Mouse (Mus musculus): ENCODE results near the gene Tmcc2. TPM values are rescaled to one million over a fixed set of nuclear protein-coding genes. Genes with fewer than 3 reads are reported as not detected.

Gene Tmcc2
- total and polyA plus RNA-seq, 3 experiments = 6.7 to 99.6 (median 14.9) TPM

DNA sequence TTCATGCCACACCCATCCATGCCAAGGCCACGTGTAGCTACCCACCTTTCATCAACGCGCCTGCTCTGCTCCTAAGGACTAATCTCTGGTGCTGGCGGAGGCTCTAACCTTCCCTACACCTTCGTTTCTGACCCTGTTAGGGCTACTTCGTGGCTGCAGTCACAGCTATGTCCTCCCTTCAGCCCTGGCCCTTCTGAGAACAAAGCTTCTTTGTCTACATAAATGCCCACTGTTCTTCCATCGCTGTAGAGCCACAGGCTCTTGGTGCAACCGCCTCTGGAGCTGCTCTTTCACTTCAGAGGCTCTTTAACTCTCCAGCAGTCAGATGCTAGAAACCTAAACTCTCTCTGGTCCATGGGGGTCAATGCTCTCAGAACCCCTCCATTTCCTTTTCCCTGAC, 24.8 kb downstream of the Tmcc2 start:
- DNase-seq (ENCODE audit: low spot score) (no peak), ATAC-seq (ENCODE audit: extremely low read depth, insufficient number of reproducible peaks, low FRiP score, poor library complexity, severe bottlenecking) (no peak)
- H3K4me3 ChIP-seq (ENCODE audit: low read depth, low read length) = peak overlapping the region; percentile 20; the same call in 1 of the 2 replicates
- H3K4me1 ChIP-seq (ENCODE audit: insufficient read depth, low read depth, low read length) = peaks cover 70% of the 10 kb centered on the region
- no peaks in the 10 kb centered on the region for H3K9me3 ChIP-seq (replicated peaks)
- peaks cover 73% of the 10 kb centered on the region for H3K36me3 ChIP-seq (replicated peaks)
- no peaks in the 10 kb centered on the region for H3K27me3 ChIP-seq (ENCODE audit: insufficient read depth, low read length)
- TF ChIP-seq TAL1 (conservative IDR thresholded peaks at IDR 0.05; ENCODE audit: low read depth, low read length) (no peak), CTCF (IDR thresholded peaks at IDR 0.05; ENCODE audit: low read depth, low read length) (no peak), GATA1 (IDR thresholded peaks at IDR 0.05; ENCODE audit: borderline replicate concordance, low read length) (no peak), POLR2AphosphoS5 (IDR thresholded peaks at IDR 0.05; ENCODE audit: insufficient replicate concordance, low read depth, low read length) (no peak), GATA2 (IDR thresholded peaks at IDR 0.05; ENCODE audit: borderline replicate concordance, low read depth, low read length) (no peak)

DNA sequence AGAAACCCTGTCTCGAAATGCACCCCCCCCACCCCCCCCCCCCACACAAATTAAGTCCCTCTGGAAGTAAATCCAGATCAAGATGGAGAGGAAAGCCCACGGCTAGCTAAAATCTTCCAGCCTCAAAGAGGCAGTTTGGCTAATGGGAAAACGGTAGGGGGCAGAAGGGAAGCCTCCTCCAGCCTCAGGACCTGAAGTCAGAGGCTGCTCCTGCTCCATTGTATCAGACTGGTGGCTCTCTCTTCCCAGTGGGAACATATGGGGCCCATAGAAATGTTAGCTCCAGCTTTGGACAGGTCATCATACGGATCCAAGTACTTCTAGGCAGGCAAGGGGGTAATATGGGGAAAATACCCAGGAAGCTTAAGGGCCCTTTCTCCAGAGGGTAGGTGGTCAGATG, 25.4 kb downstream of the Tmcc2 start:
- Histone ChIP-seq H3K4me1 (ENCODE audit: insufficient read depth, low read depth, low read length) (peaks cover 64% of the 10 kb centered on the region), H3K27me3 (ENCODE audit: insufficient read depth, low read length) (no peaks in the 10 kb centered on the region), H3K9me3 (replicated peaks) (no peaks in the 10 kb centered on the region), H3K4me3 (ENCODE audit: low read depth, low read length) (no peak overlapping the region), H3K36me3 (replicated peaks) (peaks cover 76% of the 10 kb centered on the region)
- DNase-seq (ENCODE audit: low spot score) (no peak), ATAC-seq (ENCODE audit: extremely low read depth, insufficient number of reproducible peaks, low FRiP score, poor library complexity, severe bottlenecking) (no peak)
- no peak for TF ChIP-seq CTCF (IDR thresholded peaks at IDR 0.05; ENCODE audit: low read depth, low read length)
- no peak for TF ChIP-seq GATA1 (IDR thresholded peaks at IDR 0.05; ENCODE audit: borderline replicate concordance, low read length)
- no peak for TF ChIP-seq GATA2 (IDR thresholded peaks at IDR 0.05; ENCODE audit: borderline replicate concordance, low read depth, low read length)

DNA sequence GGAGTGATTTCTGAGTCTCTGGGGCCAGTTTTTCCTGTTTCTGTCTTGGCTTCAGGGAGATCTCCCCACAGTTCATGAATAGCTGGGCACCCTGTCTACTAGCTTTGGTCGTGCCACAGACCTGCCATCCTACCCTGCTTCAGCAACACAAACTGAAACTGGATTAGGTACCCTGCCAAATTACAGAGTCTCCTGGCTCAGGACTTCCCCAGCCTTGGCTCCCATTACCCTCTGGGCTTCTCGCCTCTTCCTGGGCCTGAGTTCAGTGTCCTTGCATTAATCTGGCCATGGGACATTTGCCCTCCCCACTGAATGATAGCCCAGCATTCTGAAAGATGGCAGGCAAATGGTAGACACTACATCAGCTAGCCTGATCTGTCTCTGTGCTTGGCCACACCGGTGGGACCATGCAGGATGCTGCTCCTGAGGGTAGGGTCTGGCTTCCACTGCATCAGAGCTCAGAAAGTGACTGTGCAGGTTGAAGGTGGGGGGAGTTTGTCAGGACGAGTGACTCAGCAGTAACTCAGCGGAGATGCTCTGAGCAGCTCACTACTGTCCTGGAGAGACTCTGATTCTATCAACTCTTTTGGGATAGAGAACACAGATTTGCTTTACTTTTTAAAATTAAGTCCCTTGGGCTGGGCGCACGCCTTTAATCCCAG, 26.1 kb downstream of the Tmcc2 start:
- DNase-seq (ENCODE audit: low spot score) = no peak
- TF ChIP-seq TAL1 (conservative IDR thresholded peaks at IDR 0.05; ENCODE audit: low read depth, low read length) (no peak), POLR2AphosphoS5 (IDR thresholded peaks at IDR 0.05; ENCODE audit: insufficient replicate concordance, low read depth, low read length) (no peak), GATA2 (IDR thresholded peaks at IDR 0.05; ENCODE audit: borderline replicate concordance, low read depth, low read length) (no peak), CTCF (IDR thresholded peaks at IDR 0.05; ENCODE audit: low read depth, low read length) (no peak), GATA1 (IDR thresholded peaks at IDR 0.05; ENCODE audit: borderline replicate concordance, low read length) (no peak)
- ATAC-seq (ENCODE audit: extremely low read depth, insufficient number of reproducible peaks, low FRiP score, poor library complexity, severe bottlenecking) = no peak
- peaks cover 58% of the 10 kb centered on the region for H3K4me1 ChIP-seq (ENCODE audit: insufficient read depth, low read depth, low read length)
- H3K36me3 ChIP-seq (replicated peaks) = peaks cover 76% of the 10 kb centered on the region
- H3K4me3 ChIP-seq (ENCODE audit: low read depth, low read length) = no peak overlapping the region
- H3K9me3 ChIP-seq (replicated peaks) = no peaks in the 10 kb centered on the region
- H3K27me3 ChIP-seq (ENCODE audit: insufficient read depth, low read length) = no peaks in the 10 kb centered on the region

DNA sequence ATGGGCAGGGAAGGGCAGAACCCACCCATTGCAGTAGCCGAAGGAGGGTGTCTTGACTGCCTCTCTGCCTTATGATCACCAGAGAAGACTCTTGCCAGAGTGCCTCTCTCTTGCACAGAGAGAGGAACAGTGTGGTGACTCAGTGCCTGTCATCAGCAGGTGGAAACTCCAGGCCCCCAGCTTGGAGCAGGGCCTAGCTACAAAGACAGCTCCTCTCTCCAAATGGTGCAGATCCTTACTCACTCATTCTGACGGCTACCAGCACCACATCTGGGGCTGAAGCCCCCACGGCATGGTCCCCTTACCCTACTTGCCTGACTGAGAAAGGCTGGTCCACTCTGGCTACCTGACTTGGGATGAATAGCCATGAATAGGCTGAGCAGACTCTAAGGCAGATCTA, 26.7 kb downstream of the Tmcc2 start:
- TF ChIP-seq GATA2 (IDR thresholded peaks at IDR 0.05; ENCODE audit: borderline replicate concordance, low read depth, low read length) = no peak
- no peak for TF ChIP-seq CTCF (IDR thresholded peaks at IDR 0.05; ENCODE audit: low read depth, low read length)
- no peak for TF ChIP-seq TAL1 (conservative IDR thresholded peaks at IDR 0.05; ENCODE audit: low read depth, low read length)
- Histone ChIP-seq H3K4me3 (ENCODE audit: low read depth, low read length) (no peak overlapping the region), H3K4me1 (ENCODE audit: insufficient read depth, low read depth, low read length) (peaks cover 52% of the 10 kb centered on the region)

DNA sequence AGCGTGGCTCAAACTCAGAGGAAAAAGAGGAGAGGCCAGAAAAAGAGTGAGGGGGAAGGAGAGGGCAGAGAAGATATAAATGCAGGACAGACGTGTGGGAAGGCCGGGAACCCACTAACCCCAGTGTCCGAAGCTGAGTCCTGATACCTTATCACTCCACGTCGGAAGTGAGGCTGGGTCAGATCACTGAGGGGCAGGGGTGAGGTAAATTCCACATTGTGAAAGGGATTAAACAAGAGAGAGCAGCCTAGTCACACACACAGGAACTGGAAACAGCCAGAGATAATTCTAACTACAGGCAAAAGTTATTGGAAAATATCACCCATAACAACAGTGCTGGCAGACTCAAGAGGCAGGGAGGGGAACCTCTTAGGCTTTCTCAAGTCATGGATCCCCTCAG, 29.1 kb downstream of the Tmcc2 start:
- Histone ChIP-seq H3K9me3 (replicated peaks) (no peaks in the 10 kb centered on the region), H3K27me3 (ENCODE audit: insufficient read depth, low read length) (no peaks in the 10 kb centered on the region), H3K4me3 (ENCODE audit: low read depth, low read length) (no peak overlapping the region), H3K4me1 (ENCODE audit: insufficient read depth, low read depth, low read length) (peaks cover 47% of the 10 kb centered on the region), H3K36me3 (replicated peaks) (peaks cover 92% of the 10 kb centered on the region)
- DNase-seq (ENCODE audit: low spot score) (no peak), ATAC-seq (ENCODE audit: extremely low read depth, insufficient number of reproducible peaks, low FRiP score, poor library complexity, severe bottlenecking) (no peak)
- TF ChIP-seq CTCF (IDR thresholded peaks at IDR 0.05; ENCODE audit: low read depth, low read length) (no peak), POLR2AphosphoS5 (IDR thresholded peaks at IDR 0.05; ENCODE audit: insufficient replicate concordance, low read depth, low read length) (no peak), TAL1 (conservative IDR thresholded peaks at IDR 0.05; ENCODE audit: low read depth, low read length) (no peak), GATA1 (IDR thresholded peaks at IDR 0.05; ENCODE audit: borderline replicate concordance, low read length) (no peak), GATA2 (IDR thresholded peaks at IDR 0.05; ENCODE audit: borderline replicate concordance, low read depth, low read length) (no peak)

More for the DNA sequence above, 26.7 kb downstream of the Tmcc2 start:
- H3K9me3 ChIP-seq (replicated peaks) = no peaks in the 10 kb centered on the region
- H3K36me3 ChIP-seq (replicated peaks) = peaks cover 76% of the 10 kb centered on the region
- H3K27me3 ChIP-seq (ENCODE audit: insufficient read depth, low read length) = no peaks in the 10 kb centered on the region
- no peak for DNase-seq (ENCODE audit: low spot score)
- ATAC-seq (ENCODE audit: extremely low read depth, insufficient number of reproducible peaks, low FRiP score, poor library complexity, severe bottlenecking) = no peak

DNA sequence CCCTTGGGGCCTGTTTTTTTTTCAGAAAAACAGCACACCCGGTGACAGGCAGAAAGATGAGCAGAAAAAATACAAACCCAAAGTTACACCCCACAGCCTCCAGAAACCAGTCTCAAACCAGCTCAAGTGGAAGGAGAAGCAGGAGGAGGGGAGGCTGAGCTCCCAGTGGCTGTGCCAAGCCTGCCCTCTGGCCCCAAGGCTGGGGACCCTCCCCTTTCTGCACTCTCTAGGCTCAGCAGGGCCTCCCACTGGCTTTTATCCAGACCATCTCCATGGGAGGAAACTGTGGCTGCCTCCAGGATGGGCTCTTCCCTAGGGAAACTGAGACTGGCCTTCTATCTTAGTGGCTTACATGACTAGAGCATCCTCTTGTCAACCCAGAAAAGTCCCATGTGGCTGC, 34.2 kb downstream of the Tmcc2 start:
- Histone ChIP-seq H3K27me3 (ENCODE audit: insufficient read depth, low read length) (no peaks in the 10 kb centered on the region; the same call in 1 of the 2 replicates), H3K4me3 (ENCODE audit: low read depth, low read length) (no peak overlapping the region), H3K9me3 (replicated peaks) (no peaks in the 10 kb centered on the region), H3K4me1 (ENCODE audit: insufficient read depth, low read depth, low read length) (peaks cover 33% of the 10 kb centered on the region), H3K36me3 (replicated peaks) (peaks cover 74% of the 10 kb centered on the region)
- TF ChIP-seq GATA2 (IDR thresholded peaks at IDR 0.05; ENCODE audit: borderline replicate concordance, low read depth, low read length) = no peak
- TF ChIP-seq POLR2AphosphoS5 (IDR thresholded peaks at IDR 0.05; ENCODE audit: insufficient replicate concordance, low read depth, low read length) = no peak
- TF ChIP-seq CTCF (IDR thresholded peaks at IDR 0.05; ENCODE audit: low read depth, low read length) = no peak
- TF ChIP-seq GATA1 (IDR thresholded peaks at IDR 0.05; ENCODE audit: borderline replicate concordance, low read length) = no peak
- no peak for TF ChIP-seq TAL1 (conservative IDR thresholded peaks at IDR 0.05; ENCODE audit: low read depth, low read length)
- ATAC-seq (ENCODE audit: extremely low read depth, insufficient number of reproducible peaks, low FRiP score, poor library complexity, severe bottlenecking) = no peak
- no peak for DNase-seq (ENCODE audit: low spot score)
